Mouse (Mus musculus) embryonic facial prominence, embryonic 11.5 days (tissue): ENCODE data around the gene Atg4d. TPM values are rescaled to one million over a fixed set of nuclear protein-coding genes. Genes with fewer than 3 reads are reported as not detected.
A peak's percentile ranks its signal among the peaks of the same experiment; 100 is the strongest.

Experiments
- ATAC-seq: fragments of 200-750 bp; cut with Nextera tagmentation; replicated peaks from 2 replicates; pipeline ENCODE4 v1.8.0; 2017; ENCODE audit warnings: low read depth; ENCODE audit not compliant: insufficient number of reproducible peaks, low FRiP score, low TSS enrichment
- DNase-seq: peaks from one replicate; pipeline ENCODE4 v3.0.0-alpha.2; 2015; ENCODE audit warnings: low spot score
- H3K27ac ChIP-seq: fragments of 300-500 bp; sonication (generic); replicated peaks from 2 replicates; pipeline ENCODE4 v1.5.1; 2014; ENCODE audit warnings: mild to moderate bottlenecking, low read depth, low read length, control low read depth
- H3K27me3 ChIP-seq: fragments of 300-500 bp; sonication (generic); 2 replicates; pipeline ENCODE4 v1.6.1; 2014; ENCODE audit warnings: mild to moderate bottlenecking, low read length, moderate library complexity, mixed read lengths; ENCODE audit not compliant: control insufficient read depth, insufficient read depth
- H3K36me3 ChIP-seq: fragments of 300-500 bp; sonication (generic); replicated peaks from 2 replicates; pipeline ENCODE4 v1.6.1; 2014; ENCODE audit warnings: low read depth, mild to moderate bottlenecking, low read length, moderate library complexity, mixed read lengths; ENCODE audit not compliant: control insufficient read depth, insufficient read depth
- H3K4me1 ChIP-seq: fragments of 300-500 bp; sonication (generic); 2 replicates; pipeline ENCODE4 v1.6.1; 2014; ENCODE audit warnings: low read length, mixed read lengths; ENCODE audit not compliant: control insufficient read depth, insufficient read depth
- H3K4me2 ChIP-seq: fragments of 300-500 bp; sonication (generic); 2 replicates; pipeline ENCODE4 v1.6.1; 2014; ENCODE audit warnings: low read depth, mild to moderate bottlenecking, control low read depth, low read length, moderate library complexity
- H3K4me3 ChIP-seq: fragments of 300-500 bp; sonication (generic); 2 replicates; pipeline ENCODE4 v1.5.1; 2014; ENCODE audit warnings: low read depth, low read length, control low read depth
- H3K9ac ChIP-seq: fragments of 300-500 bp; sonication (generic); replicated peaks from 2 replicates; pipeline ENCODE4 v1.6.1; 2014; ENCODE audit warnings: mild to moderate bottlenecking, control low read depth, low read length
- H3K9me3 ChIP-seq: fragments of 300-500 bp; sonication (generic); replicated peaks from 2 replicates; pipeline ENCODE4 v1.6.1; 2016; ENCODE audit warnings: mild to moderate bottlenecking, low read length, inconsistent platforms, mixed read lengths; ENCODE audit not compliant: control insufficient read depth
- WGBS: fragments of 180-500 bp; shearing (Covaris S2); extraction: QIAGEN DNeasy Blood & Tissue Kit; methylation state at CpG from one replicate; pipeline ENCODE4 v1.1.7; 2014; 5-methylcytosine and 5-hydroxymethylcytosine counted together
- polyA plus RNA-seq: library from polyadenylated mRNA; unstranded; fragments of >200 nt; fragmentation: Nextera tagmentation; extraction: Ambion mirVana; gene quantifications from 2 replicates; pipeline ENCODE4 v1.2.1, GENCODE M21; 2014

The Atg4d gene
- polyA plus RNA-seq, 1 experiment from 2014 or later, result 28.5 TPM

DNA sequence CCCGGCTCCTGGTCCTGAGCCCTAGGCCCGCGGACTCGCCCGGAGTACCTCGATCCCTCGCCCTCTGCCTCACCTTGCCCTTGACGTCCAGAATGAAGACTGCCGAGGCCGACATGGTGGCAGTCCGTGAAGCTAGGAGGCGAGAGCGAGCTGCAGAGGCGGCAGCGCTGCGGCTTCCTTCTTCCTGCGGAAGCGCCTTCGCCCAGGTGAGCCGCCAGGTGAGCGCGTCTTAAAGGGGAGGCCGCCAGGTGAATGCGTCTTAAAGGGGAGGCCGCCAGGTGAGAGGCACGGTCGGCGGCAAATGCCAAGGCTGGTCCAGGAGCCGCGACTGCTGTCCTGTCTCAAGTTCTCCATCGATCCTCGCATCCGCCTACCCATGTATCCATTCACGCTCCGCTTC lies 47.0 kb downstream of the Atg4d start, which contains the start of gene Ap1m2:
Gene Ap1m2, minus strand, starts transcription at position 204 of the 400 bp plus-strand sequence.
- peaks cover 13% of the 10 kb centered on the region for H3K27me3 ChIP-seq
- H3K4me2 ChIP-seq, result peak within 1 kb of the TSS; percentile 20
- ATAC-seq (no peak), DNase-seq (peak; percentile 46)
- H3K4me3 ChIP-seq, result peak within 1 kb of the TSS; percentile 25
- 0 out of 2 replicates have a peak within 1 kb of the TSS, but pooled peaks have one; percentile 22 for H3K9ac ChIP-seq
- H3K36me3 ChIP-seq, result no peaks in the 10 kb centered on the region
- no peaks in the 10 kb centered on the region for H3K4me1 ChIP-seq
- H3K9me3 ChIP-seq, result no peaks in the 10 kb centered on the region
- 7% methylated on average over 35 of the region's 35 CpGs for WGBS
- no peak within 1 kb of the TSS for H3K27ac ChIP-seq

- no peak overlapping the region for H3K27ac ChIP-seq
- H3K4me3 ChIP-seq, result no peak overlapping the region
- H3K36me3 ChIP-seq, result no peaks in the 10 kb centered on the region
- no peak; the same call in 1 of the 2 replicates for ATAC-seq
- peaks cover 13% of the 10 kb centered on the region for H3K27me3 ChIP-seq
- 6% methylated on average over 11 of the region's 11 CpGs for WGBS
- no peaks in the 10 kb centered on the region for H3K9me3 ChIP-seq
- DNase-seq, result peak; percentile 91
- no peak overlapping the region for H3K9ac ChIP-seq
- H3K4me2 ChIP-seq, result no peak overlapping the region
- no peaks in the 10 kb centered on the region for H3K4me1 ChIP-seq
Observed at GRCm38 (mm10) chr9:21313394-21313793, 48.3 kb downstream of the Atg4d start.

DNA sequence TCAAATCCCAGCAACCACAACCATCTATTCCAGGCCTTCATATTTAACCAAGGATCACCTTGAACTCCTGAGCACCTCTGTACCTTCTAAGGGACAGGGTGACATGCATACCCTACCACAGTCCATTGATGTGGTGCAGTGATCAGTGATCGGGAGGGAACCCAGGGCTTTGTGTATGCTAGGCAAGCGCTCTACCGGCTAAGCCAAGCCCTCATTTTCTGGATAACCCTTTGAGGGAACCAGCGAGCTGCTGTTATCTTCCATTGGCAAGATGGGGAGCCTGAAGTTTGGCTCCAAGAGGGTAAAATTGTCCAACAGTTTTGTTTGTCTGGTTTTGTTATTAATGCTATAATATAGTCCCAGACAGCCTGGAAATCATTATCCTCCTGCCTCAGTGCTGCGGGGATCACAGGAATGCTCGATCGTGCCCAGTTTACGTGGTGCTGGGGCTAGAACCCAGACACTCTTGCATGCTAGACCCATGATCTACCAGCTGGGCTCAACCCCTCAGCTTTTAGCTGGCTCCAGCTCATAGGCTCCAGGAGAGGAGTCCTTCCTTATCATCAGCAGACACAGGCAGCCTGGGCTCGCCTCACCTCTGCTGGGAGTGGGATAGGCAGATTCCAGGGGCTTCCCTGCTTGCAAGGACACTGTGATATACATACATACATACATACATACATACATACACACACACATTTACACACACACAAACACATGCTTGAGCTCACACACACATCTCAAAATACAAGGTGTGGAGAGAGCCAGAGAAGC lies 49.5 kb downstream of the Atg4d start:
- H3K4me3 ChIP-seq, result no peak overlapping the region
- peaks cover 13% of the 10 kb centered on the region for H3K27me3 ChIP-seq
- no peak for ATAC-seq
- H3K36me3 ChIP-seq, result no peaks in the 10 kb centered on the region
- no peak overlapping the region for H3K4me2 ChIP-seq
- no peak overlapping the region for H3K27ac ChIP-seq
- no peak for DNase-seq
- no peaks in the 10 kb centered on the region for H3K4me1 ChIP-seq
- H3K9ac ChIP-seq, result no peak overlapping the region
- 82% methylated on average over 9 of the region's 9 CpGs for WGBS
- no peaks in the 10 kb centered on the region for H3K9me3 ChIP-seq

GRCm38 (mm10) chr9:21315421-21315820 lies 50.3 kb downstream of the Atg4d start:
- Histone ChIP-seq H3K9me3 (no peaks in the 10 kb centered on the region), H3K9ac (no peak overlapping the region), H3K4me1 (no peaks in the 10 kb centered on the region), H3K36me3 (no peaks in the 10 kb centered on the region), H3K27ac (no peak overlapping the region), H3K4me3 (no peak overlapping the region), H3K27me3 (peaks cover 13% of the 10 kb centered on the region), H3K4me2 (no peak overlapping the region)
- whole genome bisulfite sequencing, result 43% methylated on average over 5 of the region's 5 CpGs
- DNase-seq (no peak), ATAC-seq (no peak)

- no peak overlapping the region for H3K4me3 ChIP-seq
- no peaks in the 10 kb centered on the region for H3K36me3 ChIP-seq
- H3K27me3 ChIP-seq, result peaks cover 11% of the 10 kb centered on the region
- H3K4me2 ChIP-seq, result no peak overlapping the region
- no peak overlapping the region for H3K27ac ChIP-seq
- no peak overlapping the region for H3K9ac ChIP-seq
- H3K9me3 ChIP-seq, result no peaks in the 10 kb centered on the region
- H3K4me1 ChIP-seq, result no peaks in the 10 kb centered on the region; the same call in 1 of the 2 replicates
- WGBS, result 77% methylated on average over 7 of the region's 7 CpGs
- no peak for DNase-seq
- ATAC-seq, result no peak
Observed at GRCm38 (mm10) chr9:21316696-21317095, 51.6 kb downstream of the Atg4d start.

DNA sequence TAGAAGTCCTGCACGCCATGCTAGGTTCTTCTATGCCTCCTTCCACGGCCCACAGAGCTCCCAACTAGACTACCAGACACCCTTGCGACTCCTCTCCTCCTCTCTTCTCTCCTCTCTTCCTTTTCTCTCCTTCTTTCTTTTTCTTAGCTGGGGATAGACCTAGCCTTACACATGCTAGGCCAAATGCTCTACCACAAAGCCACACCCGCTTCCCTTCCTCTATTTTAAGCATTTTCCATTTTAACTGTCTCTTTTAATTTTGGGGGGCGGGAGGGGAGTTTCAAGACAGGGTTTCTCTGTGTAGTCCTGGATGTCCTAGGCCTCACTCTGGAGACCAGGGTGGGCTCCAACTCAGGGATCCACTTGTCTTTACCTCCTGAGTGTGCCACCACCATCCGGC lies 53.7 kb downstream of the Atg4d start:
- H3K36me3 ChIP-seq, result no peaks in the 10 kb centered on the region
- H3K27me3 ChIP-seq, result no peaks in the 10 kb centered on the region
- no peak overlapping the region for H3K4me3 ChIP-seq
- DNase-seq (no peak), ATAC-seq (no peak)
- no peak overlapping the region for H3K27ac ChIP-seq
- H3K4me1 ChIP-seq, result no peaks in the 10 kb centered on the region; the same call in 1 of the 2 replicates
- WGBS, result 90% methylated on average over 6 of the region's 6 CpGs
- no peak overlapping the region for H3K9ac ChIP-seq
- H3K9me3 ChIP-seq, result no peaks in the 10 kb centered on the region
- H3K4me2 ChIP-seq, result no peak overlapping the region

GRCm38 (mm10) chr9:21319503-21319902 lies 54.4 kb downstream of the Atg4d start:
- Histone ChIP-seq H3K4me3 (no peak overlapping the region), H3K27ac (no peak overlapping the region), H3K27me3 (no peaks in the 10 kb centered on the region), H3K9ac (no peak overlapping the region), H3K4me1 (no peaks in the 10 kb centered on the region; the same call in 1 of the 2 replicates), H3K36me3 (no peaks in the 10 kb centered on the region), H3K4me2 (no peak overlapping the region), H3K9me3 (no peaks in the 10 kb centered on the region)
- 94% methylated on average over 4 of the region's 4 CpGs for WGBS
- ATAC-seq (no peak), DNase-seq (no peak)

GRCm38 (mm10) chr9:21320280-21320618 lies 55.2 kb downstream of the Atg4d start:
- WGBS, result 33% methylated on average over 4 of the region's 4 CpGs
- Histone ChIP-seq H3K36me3 (no peaks in the 10 kb centered on the region), H3K9me3 (no peaks in the 10 kb centered on the region), H3K27ac (no peak overlapping the region), H3K4me2 (peak overlapping the region; percentile 75), H3K27me3 (no peaks in the 10 kb centered on the region), H3K4me3 (peak overlapping the region; percentile 75), H3K9ac (no peak overlapping the region; the same call in 1 of the 2 replicates), H3K4me1 (no peaks in the 10 kb centered on the region; the same call in 1 of the 2 replicates)
- no peak for DNase-seq
- ATAC-seq, result peak; percentile 47; the same call in 1 of the 2 replicates
